Mouse (Mus musculus) midbrain, embryonic 12.5 days (tissue): ENCODE data around the gene Nosip. TPM values are rescaled to one million over a fixed set of nuclear protein-coding genes. Genes with fewer than 3 reads are reported as not detected.
"Not testable (repeated sequence)": the region's sequence is repeated elsewhere in the genome, so short reads cannot be mapped to it uniquely, and the experiment has no call there.

Source experiments
- ATAC-seq: fragments of 200-750 bp; cut with Nextera tagmentation; 2 replicates; pipeline ENCODE4 v1.8.0; 2017; ENCODE audit warnings: low read depth, moderate TSS enrichment, moderate library complexity; ENCODE audit not compliant: low FRiP score
- H3K27ac ChIP-seq: fragments of 300-500 bp; sonication (generic); replicated peaks from 2 replicates; pipeline ENCODE4 v1.5.1; 2016; ENCODE audit warnings: mild to moderate bottlenecking
- H3K27me3 ChIP-seq: fragments of 300-500 bp; sonication (generic); 2 replicates; pipeline ENCODE4 v1.6.1; 2016; ENCODE audit warnings: mild to moderate bottlenecking
- H3K36me3 ChIP-seq: fragments of 300-500 bp; sonication (generic); 2 replicates; pipeline ENCODE4 v1.6.1; 2016
- H3K4me1 ChIP-seq: fragments of 300-500 bp; sonication (generic); 2 replicates; pipeline ENCODE4 v1.6.1; 2016
- H3K4me2 ChIP-seq: fragments of 300-500 bp; sonication (generic); replicated peaks from 2 replicates; pipeline ENCODE4 v1.6.1; 2016; ENCODE audit warnings: mild to moderate bottlenecking, moderate library complexity
- H3K4me3 ChIP-seq: fragments of 300-500 bp; sonication (generic); 2 replicates; pipeline ENCODE4 v1.5.1; 2016; ENCODE audit warnings: mild to moderate bottlenecking
- H3K9ac ChIP-seq: fragments of 300-500 bp; sonication (generic); replicated peaks from 2 replicates; pipeline ENCODE4 v1.6.1; 2016; ENCODE audit warnings: mild to moderate bottlenecking, moderate library complexity
- H3K9me3 ChIP-seq: fragments of 300-500 bp; sonication (generic); 2 replicates; pipeline ENCODE4 v1.6.1; 2016; ENCODE audit warnings: mild to moderate bottlenecking
- WGBS: fragments of 180-500 bp; shearing (Covaris S2); methylation state at CpG from one replicate; pipeline ENCODE4 v1.1.7; 2016; 5-methylcytosine and 5-hydroxymethylcytosine counted together
- polyA plus RNA-seq: library from polyadenylated mRNA; unstranded; fragments of >200 nt; fragmentation: Nextera tagmentation; extraction: Ambion mirVana; gene quantifications from 2 replicates; pipeline ENCODE4 v1.2.1, GENCODE M21; 2016

The Nosip gene
- polyA plus RNA-seq, 1 experiment from 2014 or later, result 54.6 TPM

DNA sequence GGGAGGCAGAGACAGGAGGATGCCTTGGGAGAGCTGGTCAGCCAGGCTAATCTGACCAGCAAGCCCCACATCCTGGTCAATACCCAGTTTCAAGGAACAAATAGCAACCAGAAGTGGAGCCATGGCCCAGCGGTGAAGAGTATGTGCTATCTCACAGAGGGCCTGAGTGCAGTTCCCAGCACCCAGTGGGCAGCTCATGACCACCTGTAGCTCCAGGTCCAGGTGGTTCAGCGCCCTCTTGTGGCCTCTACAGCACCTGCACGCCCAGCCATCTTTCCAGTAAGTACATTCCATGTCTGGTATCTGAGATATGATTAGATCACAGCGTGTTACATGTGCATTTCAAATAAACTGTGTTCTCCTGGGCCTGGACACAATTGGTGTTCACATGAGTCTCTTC is 23.9 kb downstream of the Nosip start:
- no peak overlapping the region for H3K27ac ChIP-seq
- H3K4me3 ChIP-seq, result no peak overlapping the region
- H3K4me2 ChIP-seq, result no peak overlapping the region
- 0 out of 2 replicates have a peak, but pooled peaks cover 1% of the 10 kb centered on the region for H3K27me3 ChIP-seq
- peaks cover 2% of the 10 kb centered on the region for H3K4me1 ChIP-seq
- no peak for ATAC-seq
- peaks cover 35% of the 10 kb centered on the region for H3K36me3 ChIP-seq
- H3K9me3 ChIP-seq, result no peaks in the 10 kb centered on the region
- 80% methylated on average over 4 of the region's 4 CpGs for WGBS
- H3K9ac ChIP-seq, result no peak overlapping the region

DNA sequence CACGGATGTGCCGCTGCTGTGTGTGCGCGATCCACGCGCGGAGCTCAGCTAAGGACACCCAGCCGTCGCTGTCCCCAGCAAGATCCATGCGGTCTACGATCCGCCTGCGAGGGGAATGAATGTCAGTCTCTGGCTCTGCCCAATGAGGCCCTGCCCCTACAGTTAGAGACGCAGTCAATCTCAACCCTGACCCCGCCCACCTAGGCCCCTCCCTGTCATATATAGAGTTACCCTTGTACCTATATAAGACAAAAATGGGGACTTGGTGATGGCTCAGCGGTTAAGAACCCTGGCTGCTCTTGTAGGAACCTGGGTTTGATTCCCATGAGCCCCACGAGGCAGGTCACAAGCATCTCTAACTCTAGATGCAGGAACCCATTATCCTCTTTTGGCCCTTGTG is 26.4 kb downstream of the Nosip start:
- Histone ChIP-seq H3K4me1 (peaks cover 10% of the 10 kb centered on the region), H3K27me3 (peaks cover 14% of the 10 kb centered on the region; the same call in 1 of the 2 replicates), H3K4me2 (no peak overlapping the region), H3K9ac (no peak overlapping the region), H3K4me3 (no peak overlapping the region), H3K27ac (no peak overlapping the region), H3K36me3 (peaks cover 26% of the 10 kb centered on the region), H3K9me3 (no peaks in the 10 kb centered on the region)
- WGBS, result 93% methylated on average over 17 of the region's 17 CpGs
- no peak for ATAC-seq

GRCm38 (mm10) chr7:45090251-45090977 is 28.2 kb downstream of the Nosip start:
- Histone ChIP-seq H3K4me1 (peaks cover 10% of the 10 kb centered on the region), H3K4me3 (no peak overlapping the region), H3K4me2 (0 out of 2 replicates have a peak overlapping the region, but pooled peaks have one; percentile 74)

DNA sequence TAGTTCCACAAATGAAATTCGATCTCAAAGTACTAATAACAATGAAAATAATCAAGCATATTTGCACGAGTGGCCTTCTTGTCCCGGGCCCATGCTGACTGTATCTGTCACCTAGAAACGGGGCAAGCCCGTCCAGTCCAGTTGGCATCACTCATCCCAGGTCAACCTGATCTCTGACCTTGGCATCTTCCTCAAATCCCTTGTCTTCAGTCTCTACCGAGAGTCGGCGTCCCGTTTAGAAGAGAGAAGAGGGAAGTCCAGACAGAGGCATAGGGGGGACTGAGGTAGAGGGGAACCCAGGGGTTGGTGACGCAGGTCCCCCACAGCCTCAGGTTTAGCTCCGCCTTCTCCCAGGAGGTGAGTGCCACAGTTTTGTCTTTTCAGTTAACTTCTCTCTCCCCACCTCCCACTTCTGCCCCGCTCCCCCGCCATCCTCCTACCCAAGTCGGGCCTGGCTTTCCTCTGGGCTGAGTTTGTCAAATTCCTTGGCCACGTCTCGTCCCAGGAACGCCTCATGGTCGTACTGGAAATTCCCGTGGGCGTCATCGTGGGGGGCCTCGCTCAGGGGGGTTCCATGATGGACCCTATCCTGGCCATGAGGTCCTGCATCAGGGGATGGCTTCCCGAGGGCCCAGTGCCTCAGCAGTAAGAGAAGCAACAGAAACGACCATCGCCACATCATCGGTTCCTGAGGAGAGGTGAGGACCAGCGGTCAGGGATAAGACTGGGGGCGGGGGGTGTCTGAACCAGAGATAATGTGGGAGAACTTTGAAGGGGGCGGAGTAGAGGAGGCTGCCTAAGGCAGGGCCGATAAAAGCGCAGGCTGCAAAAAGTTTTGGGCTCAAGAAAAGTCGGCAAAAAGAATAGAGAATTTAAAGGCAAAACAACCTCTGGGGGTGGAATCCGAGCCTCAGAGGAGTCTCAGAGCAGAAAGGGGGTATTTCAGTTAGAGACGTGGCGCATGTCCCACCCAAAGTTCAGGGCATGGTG is 29.1 kb downstream of the Nosip start:
- WGBS, result 15% methylated on average over 35 of the region's 35 CpGs
- peak overlapping the region; percentile 58 for H3K9ac ChIP-seq
- H3K27ac ChIP-seq, result no peak overlapping the region
- H3K27me3 ChIP-seq, result peaks cover 14% of the 10 kb centered on the region; the same call in 1 of the 2 replicates
- peak overlapping the region; percentile 74 for H3K4me2 ChIP-seq
- H3K4me3 ChIP-seq, result peak overlapping the region; percentile 50
- H3K9me3 ChIP-seq, result no peaks in the 10 kb centered on the region
- H3K4me1 ChIP-seq, result peaks cover 10% of the 10 kb centered on the region
- peaks cover 12% of the 10 kb centered on the region for H3K36me3 ChIP-seq
- peak; percentile 55 for ATAC-seq

More at GRCm38 (mm10) chr7:45090251-45090977, 28.2 kb downstream of the Nosip start:
- ATAC-seq, result no peak
- 83% methylated on average over 13 of the region's 13 CpGs for WGBS
- H3K27ac ChIP-seq, result no peak overlapping the region
- no peaks in the 10 kb centered on the region for H3K9me3 ChIP-seq
- H3K9ac ChIP-seq, result no peak overlapping the region
- H3K27me3 ChIP-seq, result peaks cover 14% of the 10 kb centered on the region; the same call in 1 of the 2 replicates
- peaks cover 19% of the 10 kb centered on the region for H3K36me3 ChIP-seq

DNA sequence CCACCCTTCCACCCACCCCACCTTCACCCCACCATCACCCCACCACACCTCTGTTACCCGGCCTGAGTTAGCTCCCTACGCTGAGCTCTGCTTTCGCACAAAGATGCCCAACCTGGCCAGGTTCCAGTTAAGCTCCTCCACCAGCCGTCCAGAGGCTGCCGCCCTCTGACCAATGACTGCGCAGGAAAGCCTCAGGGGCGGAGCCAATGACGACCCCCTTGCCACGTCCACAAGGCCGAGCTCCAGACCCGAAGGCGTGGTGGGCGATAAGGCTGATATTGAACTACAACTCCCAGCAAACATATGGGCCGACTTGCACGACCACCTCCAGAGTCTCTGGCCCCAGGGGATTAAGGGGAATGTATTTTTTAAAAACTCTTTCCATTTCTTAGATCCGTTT is 29.8 kb downstream of the Nosip start, which contains the start of gene Rcn3:
Gene Rcn3 (minus strand): TSS at position 174 of the 400 bp plus-strand sequence.
- H3K27ac ChIP-seq, result no peak within 1 kb of the TSS; the same call in 1 of the 2 replicates
- peaks cover 4% of the 10 kb centered on the region; the same call in 1 of the 2 replicates for H3K36me3 ChIP-seq
- peaks cover 14% of the 10 kb centered on the region; the same call in 1 of the 2 replicates for H3K27me3 ChIP-seq
- peaks cover 10% of the 10 kb centered on the region for H3K4me1 ChIP-seq
- peak within 1 kb of the TSS; percentile 74 for H3K4me2 ChIP-seq
- peak within 1 kb of the TSS; percentile 50 for H3K4me3 ChIP-seq
- 0% methylated on average over 16 of the region's 16 CpGs for WGBS
- H3K9ac ChIP-seq, result peak within 1 kb of the TSS; percentile 58
- H3K9me3 ChIP-seq, result no peaks in the 10 kb centered on the region
- peak; percentile 93 for ATAC-seq

DNA sequence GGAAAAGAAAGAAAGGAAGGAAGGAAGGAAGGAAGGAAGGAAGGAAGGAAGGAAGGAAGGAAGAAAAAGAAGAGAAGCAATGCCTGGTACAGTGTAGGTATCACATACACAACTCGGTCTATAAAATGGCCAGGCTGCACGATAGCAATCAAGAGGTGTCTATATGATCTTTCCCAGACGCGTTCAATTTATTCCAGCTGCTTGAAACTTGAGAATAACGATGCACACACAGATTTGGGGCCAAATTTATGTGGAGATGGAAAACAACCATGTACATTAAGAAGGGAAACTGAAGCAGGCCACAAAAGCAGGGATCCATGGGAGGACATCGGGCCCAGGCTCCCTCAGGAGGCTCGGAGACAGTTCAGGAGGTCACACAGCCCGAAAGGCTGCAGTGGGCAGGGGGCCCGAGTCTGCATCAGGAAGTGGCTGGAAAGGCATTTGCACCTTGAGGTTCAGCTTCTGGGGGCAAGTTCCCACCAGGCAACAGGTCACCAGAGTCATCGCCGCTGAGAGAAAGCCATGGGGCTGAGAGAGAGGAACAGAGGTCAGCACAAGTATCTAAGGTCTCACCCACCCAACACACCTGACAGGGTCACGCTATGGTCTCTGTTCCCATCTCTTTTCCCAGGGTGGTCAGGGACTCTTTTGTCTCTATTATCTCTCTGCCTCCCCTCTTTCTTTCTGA is 30.7 kb downstream of the Nosip start:
- Histone ChIP-seq H3K4me2 (no peak overlapping the region), H3K4me3 (no peak overlapping the region), H3K27me3 (peaks cover 14% of the 10 kb centered on the region; the same call in 1 of the 2 replicates), H3K27ac (no peak overlapping the region; the same call in 1 of the 2 replicates), H3K36me3 (peaks cover 4% of the 10 kb centered on the region; the same call in 1 of the 2 replicates), H3K9me3 (no peaks in the 10 kb centered on the region), H3K4me1 (peaks cover 10% of the 10 kb centered on the region), H3K9ac (no peak overlapping the region)
- WGBS, result 69% methylated on average over 12 of the region's 12 CpGs
- ATAC-seq, result no peak

- Histone ChIP-seq H3K4me2 (no peak overlapping the region), H3K9ac (no peak overlapping the region), H3K27me3 (peaks cover 14% of the 10 kb centered on the region; the same call in 1 of the 2 replicates), H3K36me3 (peaks cover under 1% of the 10 kb centered on the region; the same call in 1 of the 2 replicates), H3K9me3 (no peaks in the 10 kb centered on the region), H3K27ac (no peak overlapping the region; the same call in 1 of the 2 replicates), H3K4me1 (peaks cover 10% of the 10 kb centered on the region), H3K4me3 (no peak overlapping the region)
- no peak for ATAC-seq
- WGBS, result 41% methylated on average over 11 of the region's 18 CpGs
Measured at GRCm38 (mm10) chr7:45093516-45093905, 31.3 kb downstream of the Nosip start.

DNA sequence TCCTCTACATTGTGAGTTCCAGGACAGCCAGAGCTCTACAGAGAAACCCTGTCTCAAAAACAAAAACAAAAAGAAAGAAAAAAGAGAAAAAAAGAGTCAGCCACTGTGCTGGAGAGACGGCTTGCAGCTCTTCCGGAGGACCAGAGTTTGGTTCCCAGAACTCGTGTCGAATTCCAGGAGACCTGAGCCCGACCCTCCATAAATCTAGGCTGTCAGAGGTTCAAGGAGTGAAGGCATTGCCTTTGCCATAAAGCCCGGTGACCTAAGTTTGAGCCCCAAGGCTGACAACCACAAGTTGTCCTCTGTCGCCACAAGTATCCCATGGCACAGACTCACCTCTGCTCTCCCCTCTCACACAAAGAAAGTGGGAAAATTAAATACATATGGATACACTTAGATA is 31.9 kb downstream of the Nosip start:
- no peaks in the 10 kb centered on the region for H3K36me3 ChIP-seq
- H3K4me3 ChIP-seq, result no peak overlapping the region
- H3K9ac ChIP-seq, result no peak overlapping the region
- no peak for ATAC-seq
- peaks cover 14% of the 10 kb centered on the region; the same call in 1 of the 2 replicates for H3K27me3 ChIP-seq
- peaks cover 10% of the 10 kb centered on the region for H3K4me1 ChIP-seq
- H3K9me3 ChIP-seq, result no peaks in the 10 kb centered on the region
- no peak overlapping the region for H3K27ac ChIP-seq
- 79% methylated on average over 7 of the region's 7 CpGs for WGBS
- H3K4me2 ChIP-seq, result no peak overlapping the region

DNA sequence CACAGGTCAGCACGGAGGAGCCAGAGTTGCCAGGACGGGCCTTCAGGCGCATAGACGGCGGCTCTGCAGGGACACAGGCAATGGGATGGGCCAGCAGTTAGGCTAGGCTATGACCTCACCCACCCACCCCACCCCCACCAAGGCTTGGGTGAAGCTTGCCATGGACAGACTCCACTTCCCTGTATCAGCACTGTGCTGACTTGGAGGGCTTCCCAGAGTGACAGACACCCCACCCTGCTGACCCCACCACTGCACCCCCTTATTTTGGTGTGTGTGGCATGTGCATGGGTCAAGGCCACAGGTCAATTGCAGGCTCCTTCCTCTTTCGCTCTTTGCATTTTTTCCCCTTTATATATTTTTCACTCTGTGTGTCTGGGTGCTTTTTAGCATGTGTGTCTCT is 33.1 kb downstream of the Nosip start:
- ATAC-seq, result no peak

GRCm38 (mm10) chr7:45095965-45096364 is 33.7 kb downstream of the Nosip start:
- ATAC-seq, H3K9me3 ChIP-seq, H3K4me2 ChIP-seq, H3K9ac ChIP-seq, H3K36me3 ChIP-seq, H3K4me1 ChIP-seq, H3K27ac ChIP-seq, H3K4me3 ChIP-seq: not testable (repeated sequence)
- H3K27me3 ChIP-seq, result peaks cover 14% of the 10 kb centered on the region; the same call in 1 of the 2 replicates
- 96% methylated on average over 14 of the region's 14 CpGs for WGBS

More for the DNA sequence above, 33.1 kb downstream of the Nosip start:
- Histone ChIP-seq H3K9me3 (no peaks in the 10 kb centered on the region), H3K4me2 (no peak overlapping the region), H3K27ac (no peak overlapping the region), H3K27me3 (peaks cover 14% of the 10 kb centered on the region; the same call in 1 of the 2 replicates), H3K4me1 (peaks cover 10% of the 10 kb centered on the region), H3K9ac (no peak overlapping the region), H3K4me3 (no peak overlapping the region), H3K36me3 (no peaks in the 10 kb centered on the region)
- WGBS, result 94% methylated on average over 6 of the region's 6 CpGs

DNA sequence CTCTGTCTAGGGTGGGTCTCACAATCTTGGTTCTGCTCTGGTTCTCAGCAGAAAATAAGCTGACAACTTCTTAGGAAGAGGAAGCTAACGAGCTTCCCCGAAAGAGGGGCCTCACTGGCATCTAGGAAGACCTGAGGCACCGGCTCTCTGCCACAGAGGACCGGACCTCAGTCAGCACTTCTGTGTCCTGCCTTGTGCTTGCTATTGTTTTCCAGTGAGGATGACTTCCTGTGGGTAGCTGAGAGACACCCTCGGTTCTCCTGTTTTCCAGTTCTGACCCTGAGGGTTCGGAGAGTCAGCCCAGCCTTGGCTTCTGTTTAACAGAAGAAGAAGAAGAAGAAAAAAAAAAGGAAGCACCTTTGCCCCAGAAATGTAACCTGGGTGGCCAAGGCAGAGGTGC is 35.2 kb downstream of the Nosip start:
- no peaks in the 10 kb centered on the region for H3K9me3 ChIP-seq
- H3K9ac ChIP-seq, result no peak overlapping the region
- no peak overlapping the region for H3K27ac ChIP-seq
- WGBS, result 76% methylated on average over 6 of the region's 6 CpGs
- no peaks in the 10 kb centered on the region for H3K4me1 ChIP-seq
- H3K27me3 ChIP-seq, result peaks cover 5% of the 10 kb centered on the region; the same call in 1 of the 2 replicates
- no peaks in the 10 kb centered on the region for H3K36me3 ChIP-seq
- no peak overlapping the region for H3K4me2 ChIP-seq
- H3K4me3 ChIP-seq, result no peak overlapping the region
- no peak for ATAC-seq
